Mouse (Mus musculus) cerebellum, adult 2 months (tissue): ENCODE measurements around the gene Tnfrsf17. TPM values are rescaled to one million over a fixed set of nuclear protein-coding genes. Genes with fewer than 3 reads are reported as not detected.
"Not testable (repeated sequence)": the region's sequence is repeated elsewhere in the genome, so short reads cannot be mapped to it uniquely, and the experiment has no call there.

Experiments
- DNase-seq, 2 experiments: peaks; one replicate each; pipeline ENCODE4 v3.0.0; 2021
- H3K27ac ChIP-seq: fragments of 200-500 bp; 2 replicates; pipeline ENCODE4 v1.5.1; 2012; ENCODE audit warnings: low read length, control low read depth, inconsistent platforms; ENCODE audit not compliant: insufficient read depth
- H3K27me3 ChIP-seq: fragments of 200-500 bp; 2 replicates; pipeline ENCODE4 v1.6.1; 2012; ENCODE audit warnings: inconsistent platforms, mild to moderate bottlenecking, low read length, moderate library complexity; ENCODE audit not compliant: control insufficient read depth, insufficient read depth
- H3K4me1 ChIP-seq: fragments of 200-500 bp; 2 replicates; pipeline ENCODE4 v1.6.1; 2011; ENCODE audit warnings: low read length; ENCODE audit not compliant: control insufficient read depth, insufficient read depth
- H3K4me3 ChIP-seq: fragments of 200-500 bp; replicated peaks from 2 replicates; pipeline ENCODE3; 2011; ENCODE audit warnings: mild to moderate bottlenecking, low read depth, low read length, control low read depth; ENCODE audit not compliant: insufficient read depth
- CTCF ChIP-seq: fragments of 200-500 bp; IDR thresholded peaks from 2 replicates; pipeline ENCODE4 v1.5.1; 2011; ENCODE audit warnings: low read depth, mild to moderate bottlenecking, control low read depth, low read length, moderate library complexity, borderline replicate concordance; ENCODE audit not compliant: insufficient read depth
- POLR2A ChIP-seq: fragments of 200-500 bp; IDR thresholded peaks from 2 replicates; pipeline ENCODE4 v1.6.1; 2011; ENCODE audit warnings: low read length, control low read depth, borderline replicate concordance; ENCODE audit not compliant: insufficient read depth
- WGBS: fragments of 180-500 bp; shearing (Covaris S2); methylation state at CpG from one replicate; pipeline ENCODE4 v1.1.7; 2018; 5-methylcytosine and 5-hydroxymethylcytosine counted together
- polyA plus RNA-seq: library from polyadenylated mRNA; depleted of rRNA; stranded (reverse); fragments of >200 nt; gene quantifications from 2 replicates; pipeline ENCODE4 v1.2.3, GENCODE M21; 2012

Tnfrsf17 gene
- polyA plus RNA-seq, 1 experiment = 0.46 TPM

GRCm38 (mm10) chr16:11284881-11285280 lies 28.7 kb upstream of the Tnfrsf17 start:
- Histone ChIP-seq H3K4me1 (no peaks in the 10 kb centered on the region), H3K4me3 (no peak overlapping the region), H3K27me3 (no peaks in the 10 kb centered on the region), H3K27ac (no peak overlapping the region)
- DNase-seq = no peak
- no peak for TF ChIP-seq POLR2A
- no peak for TF ChIP-seq CTCF
- WGBS = 93% methylated on average over 2 of the region's 2 CpGs

- WGBS = 91% methylated on average over 2 of the region's 2 CpGs
- DNase-seq = no peak
- no peaks in the 10 kb centered on the region for H3K4me1 ChIP-seq
- H3K27me3 ChIP-seq = no peaks in the 10 kb centered on the region
- no peak for TF ChIP-seq CTCF
- no peak for TF ChIP-seq POLR2A
- no peak overlapping the region for H3K27ac ChIP-seq
- H3K4me3 ChIP-seq = no peak overlapping the region
These were observed 27.7 kb upstream of the Tnfrsf17 start for GRCm38 (mm10) chr16:11285949-11286348.

GRCm38 (mm10) chr16:11288873-11289272 lies 24.7 kb upstream of the Tnfrsf17 start:
- DNase-seq, H3K4me1 ChIP-seq, H3K4me3 ChIP-seq, H3K27ac ChIP-seq, H3K27me3 ChIP-seq: not testable (repeated sequence)
- WGBS = 86% methylated on average over 8 of the region's 8 CpGs

- not testable (repeated sequence) for DNase-seq, H3K4me3 ChIP-seq, H3K27ac ChIP-seq, H3K27me3 ChIP-seq, H3K4me1 ChIP-seq
- 80% methylated on average over 4 of the region's 4 CpGs for WGBS
These were observed 18.0 kb upstream of the Tnfrsf17 start for GRCm38 (mm10) chr16:11295583-11295982.

GRCm38 (mm10) chr16:11297700-11298099 lies 15.9 kb upstream of the Tnfrsf17 start:
- not testable (repeated sequence) for H3K27ac ChIP-seq, DNase-seq

GRCm38 (mm10) chr16:11303741-11304140 lies 9.9 kb upstream of the Tnfrsf17 start:
- TF ChIP-seq POLR2A = no peak
- no peak for TF ChIP-seq CTCF
- H3K4me1 ChIP-seq = no peaks in the 10 kb centered on the region
- no peak for DNase-seq

More at GRCm38 (mm10) chr16:11297700-11298099, 15.9 kb upstream of the Tnfrsf17 start:
- not testable (repeated sequence) for H3K4me3 ChIP-seq, H3K27me3 ChIP-seq, H3K4me1 ChIP-seq
- TF ChIP-seq CTCF = peak; percentile 23; the same call in 1 of the 2 replicates
- 48% methylated on average over 1 of the region's 1 CpGs for WGBS

GRCm38 (mm10) chr16:11305531-11305930 lies 8.1 kb upstream of the Tnfrsf17 start:
- TF ChIP-seq CTCF (no peak), POLR2A (no peak)
- WGBS = 94% methylated on average over 2 of the region's 2 CpGs
- no peak overlapping the region for H3K27ac ChIP-seq
- H3K27me3 ChIP-seq = no peaks in the 10 kb centered on the region
- DNase-seq = no peak
- no peaks in the 10 kb centered on the region for H3K4me1 ChIP-seq
- H3K4me3 ChIP-seq = no peak overlapping the region

More at GRCm38 (mm10) chr16:11303741-11304140, 9.9 kb upstream of the Tnfrsf17 start:
- Histone ChIP-seq H3K27me3 (no peaks in the 10 kb centered on the region), H3K4me3 (no peak overlapping the region), H3K27ac (no peak overlapping the region)

- no peak for DNase-seq
- Histone ChIP-seq H3K4me3 (no peak overlapping the region), H3K4me1 (no peaks in the 10 kb centered on the region), H3K27ac (no peak overlapping the region), H3K27me3 (no peaks in the 10 kb centered on the region)
- WGBS = 67% methylated on average over 5 of the region's 5 CpGs
- no peak for TF ChIP-seq CTCF
- TF ChIP-seq POLR2A = no peak
These were observed 2.2 kb downstream of the Tnfrsf17 start for GRCm38 (mm10) chr16:11315786-11316320.

- Histone ChIP-seq H3K4me1 (no peaks in the 10 kb centered on the region), H3K4me3 (no peak overlapping the region), H3K27me3 (no peaks in the 10 kb centered on the region), H3K27ac (no peak overlapping the region)
- no peak for DNase-seq
- 62% methylated on average over 5 of the region's 5 CpGs for WGBS
- TF ChIP-seq CTCF = no peak
- no peak for TF ChIP-seq POLR2A
These were observed 3.1 kb downstream of the Tnfrsf17 start for GRCm38 (mm10) chr16:11316748-11317147.
